Mouse (Mus musculus) stomach, postnatal 0 days (tissue): Measurements from ENCODE around the gene Resp18.

Experiments
- CTCF ChIP-seq: IDR thresholded peaks from 2 replicates; pipeline ENCODE4 v1.5.1; 2016; ENCODE audit warnings: antibody characterized with exemption, low read depth, mild to moderate bottlenecking, moderate library complexity
- EP300 ChIP-seq: optimal IDR thresholded peaks from 2 replicates; pipeline ENCODE3; 2016; ENCODE audit warnings: antibody characterized with exemption

- TF ChIP-seq CTCF (no peak), EP300 (no peak)
Measured at GRCm38 (mm10) chr1:75277195-75278188, 723 bp downstream of the Resp18 start.
